Mouse (Mus musculus): ENCODE measurements around the gene D930007J09Rik.

Gene D930007J09Rik

GRCm38 (mm10) chr13:32802259-32803081 lies at the start of gene D930007J09Rik:
Gene D930007J09Rik, minus strand, starts transcription at chr13:32802849.
- peak; percentile 53 to 60 for DNase-seq (ENCODE audit: low spot score in 2 of 2)

- DNase-seq (ENCODE audit: low spot score in 2 of 2), result peak; percentile 47 to 55
Measured at GRCm38 (mm10) chr13:32851967-32852366, 49.3 kb upstream of the D930007J09Rik start.

GRCm38 (mm10) chr13:32850668-32851404 lies 48.2 kb upstream of the D930007J09Rik start, which contains the start of gene Serpinb1a:
Gene Serpinb1a, minus strand, starts transcription at chr13:32851185.
- DNase-seq (ENCODE audit: low spot score in 2 of 2), result no peak

GRCm38 (mm10) chr13:32850156-32850555 lies 47.5 kb upstream of the D930007J09Rik start:
- DNase-seq (ENCODE audit: low spot score in 2 of 2), result no peak

GRCm38 (mm10) chr13:32849531-32850123 lies 47.0 kb upstream of the D930007J09Rik start:
- no peak for DNase-seq (ENCODE audit: low spot score in 2 of 2)

- no peak for DNase-seq (ENCODE audit: low spot score in 2 of 2)
Measured at GRCm38 (mm10) chr13:32849092-32849491, 46.4 kb upstream of the D930007J09Rik start.

- no peak for DNase-seq (ENCODE audit: low spot score in 2 of 2)
Measured at GRCm38 (mm10) chr13:32846221-32846620, 43.6 kb upstream of the D930007J09Rik start.

GRCm38 (mm10) chr13:32841349-32841748 lies 38.7 kb upstream of the D930007J09Rik start:
- DNase-seq (ENCODE audit: low spot score in 2 of 2), result no peak

GRCm38 (mm10) chr13:32839314-32839713 lies 36.7 kb upstream of the D930007J09Rik start:
- no peak for DNase-seq (ENCODE audit: low spot score in 2 of 2)

- DNase-seq (ENCODE audit: low spot score in 2 of 2), result no peak
Measured at GRCm38 (mm10) chr13:32834513-32834912, 31.9 kb upstream of the D930007J09Rik start.

- no peak for DNase-seq (ENCODE audit: low spot score in 2 of 2)
Measured at GRCm38 (mm10) chr13:32833237-32833636, 30.6 kb upstream of the D930007J09Rik start.

GRCm38 (mm10) chr13:32832776-32833175 lies 30.1 kb upstream of the D930007J09Rik start:
- DNase-seq (ENCODE audit: low spot score in 2 of 2), result no peak

GRCm38 (mm10) chr13:32831505-32832273 lies 29.0 kb upstream of the D930007J09Rik start:
- no peak for DNase-seq (ENCODE audit: low spot score in 2 of 2)

- no peak for DNase-seq (ENCODE audit: low spot score in 2 of 2)
Measured at GRCm38 (mm10) chr13:32828886-32829285, 26.2 kb upstream of the D930007J09Rik start.

GRCm38 (mm10) chr13:32827951-32828350 lies 25.3 kb upstream of the D930007J09Rik start:
- DNase-seq (ENCODE audit: low spot score in 2 of 2), result peak; percentile 58 to 60

- DNase-seq (ENCODE audit: low spot score in 2 of 2), result no peak
Measured at GRCm38 (mm10) chr13:32827111-32827822, 24.6 kb upstream of the D930007J09Rik start.

- DNase-seq (ENCODE audit: low spot score in 2 of 2), result no peak
Measured at GRCm38 (mm10) chr13:32825546-32825945, 22.9 kb upstream of the D930007J09Rik start.

- DNase-seq (ENCODE audit: low spot score in 2 of 2), result no peak
Measured at GRCm38 (mm10) chr13:32824377-32825330, 22.0 kb upstream of the D930007J09Rik start.

GRCm38 (mm10) chr13:32823126-32823525 lies 20.5 kb upstream of the D930007J09Rik start:
- DNase-seq (ENCODE audit: low spot score in 2 of 2), result no peak

GRCm38 (mm10) chr13:32821671-32822070 lies 19.0 kb upstream of the D930007J09Rik start:
- no peak for DNase-seq (ENCODE audit: low spot score in 2 of 2)

Measured in right cerebral cortex, adult 2 months (tissue).